Mouse (Mus musculus): ENCODE results near the gene Phxr2. TPM values are rescaled to one million over a fixed set of nuclear protein-coding genes. Genes with fewer than 3 reads are reported as not detected.

Gene Phxr2
- polyA plus RNA-seq (2017; shearing (Covaris generic)): 0.88 TPM

GRCm38 (mm10) chr10:99126225-99126624 lies at the start of gene Phxr2:
Gene Phxr2, minus strand, starts transcription at chr10:99126325.

GRCm38 (mm10) chr10:99107964-99108363 lies 18.2 kb downstream of the Phxr2 start, which contains the start of gene Galnt4:
Gene Galnt4, plus strand, starts transcription at chr10:99108159.

DNA sequence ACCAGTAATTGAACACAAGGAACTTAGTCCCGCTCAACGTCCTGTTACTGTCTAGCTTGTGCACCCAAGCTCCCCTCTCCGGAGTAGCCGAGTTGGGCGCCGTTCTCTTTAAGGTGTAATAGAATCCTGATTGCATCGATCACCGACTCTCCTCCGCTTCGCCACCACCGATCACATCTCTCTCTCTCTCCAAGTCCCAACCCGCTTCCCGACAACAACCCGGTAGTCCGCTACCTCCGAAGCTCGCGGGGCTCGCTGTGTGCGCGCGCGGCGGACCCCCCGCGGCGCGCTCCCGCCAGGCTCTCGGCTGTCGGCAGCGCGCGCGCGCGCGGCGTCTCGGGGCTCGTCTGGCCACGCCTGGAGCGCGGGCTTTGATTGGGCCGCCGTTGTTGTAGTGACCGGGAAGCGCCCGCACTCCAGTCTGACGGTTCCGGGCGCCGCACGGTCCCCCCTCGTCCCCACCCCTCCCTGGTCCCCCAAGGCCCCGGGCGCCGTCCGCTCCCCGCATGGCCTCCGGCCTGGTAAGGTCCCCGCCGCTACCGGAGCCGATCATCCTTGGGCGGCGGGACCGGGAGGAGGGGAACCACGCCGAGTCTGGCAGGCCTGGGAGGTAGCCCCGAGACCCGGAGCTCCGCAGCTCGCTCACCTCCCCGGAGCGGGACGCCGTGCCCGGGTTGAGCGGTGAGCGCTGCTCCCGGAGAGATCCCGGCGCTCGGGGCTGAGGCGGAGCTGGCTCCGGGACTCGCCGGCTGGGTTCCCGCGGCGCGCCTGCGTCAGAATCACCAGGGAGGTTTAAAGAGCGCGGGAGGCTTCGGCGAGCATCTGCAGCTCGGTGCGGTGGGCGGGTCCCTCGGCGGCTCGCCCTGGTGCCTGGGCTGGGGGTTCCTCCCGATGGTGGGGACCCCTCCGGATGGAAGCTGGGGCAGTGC lies 19.2 kb downstream of the Phxr2 start, which contains the start of gene Poc1b:
TSS of gene Poc1b (plus strand) at position 334 of the 929 bp plus-strand sequence.

Other genes with a start within 250 kb of the Phxr2 start
- gene Atp2b1, start 211.9 kb downstream of the Phxr2 start, polyA plus RNA-seq (2017; shearing (Covaris generic)): 280 TPM
- 11.9 TPM for gene Poc1b, start 19.3 kb downstream of the Phxr2 start, polyA plus RNA-seq (2017; shearing (Covaris generic))
- gene Galnt4, start 18.2 kb downstream of the Phxr2 start, polyA plus RNA-seq (2017; shearing (Covaris generic)): 3.8 TPM
- 20.7 TPM for gene Dusp6, start 136.9 kb upstream of the Phxr2 start, polyA plus RNA-seq (2017; shearing (Covaris generic))